Mouse (Mus musculus) CD4-positive, CD25-positive, alpha-beta regulatory T cell, adult 2 months (primary cell): ENCODE data around the gene Lgals2.

Experiments used
- DNase-seq: peaks from one replicate; pipeline ENCODE4 v3.0.0-alpha.2; 2012; ENCODE audit warnings: low read depth, low spot score

Gene Lgals2

DNA sequence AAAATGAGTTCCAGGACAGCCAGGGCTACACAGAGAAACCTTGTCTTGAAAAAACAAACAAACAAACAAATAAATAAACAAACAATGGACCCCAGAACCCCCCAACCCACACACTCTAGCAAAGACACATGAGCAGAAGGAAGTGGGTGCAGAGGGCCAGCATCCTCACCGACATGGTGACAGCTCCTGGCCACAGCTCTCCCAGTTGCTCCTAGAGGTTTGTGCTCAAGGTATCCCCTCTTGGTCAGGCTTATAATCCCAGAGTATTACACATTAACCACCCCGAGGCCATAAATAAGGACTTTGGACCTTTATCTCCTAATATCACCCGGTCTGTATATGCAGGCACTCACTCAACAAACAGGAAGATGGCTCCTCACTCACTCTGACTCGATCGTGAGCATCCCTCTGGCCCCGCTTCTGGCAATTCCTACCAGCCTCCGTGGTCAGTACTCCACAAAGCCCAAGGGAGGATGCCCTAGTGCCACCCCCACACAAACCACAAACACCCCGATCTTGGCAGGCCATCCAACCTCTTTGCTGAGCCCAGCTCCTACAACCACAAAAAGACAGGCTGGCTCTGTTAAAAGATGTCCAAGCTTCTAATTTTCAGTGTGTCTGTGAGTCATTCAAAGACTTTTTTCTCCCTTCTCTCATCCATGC, at the start of gene Lgals2:
Lgals2 (minus strand) TSS at position 227 of the 663 bp plus-strand sequence.
- DNase-seq: no peak

DNA sequence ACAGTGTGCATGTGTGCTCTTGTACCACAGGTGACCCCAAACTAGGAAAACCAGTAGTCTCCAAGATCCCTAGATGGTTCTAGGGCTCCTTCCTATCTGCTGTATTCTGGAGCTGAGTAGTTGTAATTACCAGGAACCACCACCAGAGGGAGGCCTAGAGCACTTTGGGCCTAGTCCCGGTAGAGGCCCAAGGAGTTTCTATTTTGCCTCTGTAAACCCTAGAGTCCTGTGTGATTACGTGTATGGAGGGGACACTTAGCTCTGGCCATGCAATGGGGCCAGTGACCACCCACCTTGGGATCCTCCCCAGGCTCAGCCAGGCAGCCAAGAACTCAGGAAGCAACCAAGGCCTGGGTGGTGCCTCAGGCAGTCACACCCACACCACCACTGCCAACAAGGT, 47.9 kb upstream of the Lgals2 start:
- DNase-seq: peak; percentile 89

DNA sequence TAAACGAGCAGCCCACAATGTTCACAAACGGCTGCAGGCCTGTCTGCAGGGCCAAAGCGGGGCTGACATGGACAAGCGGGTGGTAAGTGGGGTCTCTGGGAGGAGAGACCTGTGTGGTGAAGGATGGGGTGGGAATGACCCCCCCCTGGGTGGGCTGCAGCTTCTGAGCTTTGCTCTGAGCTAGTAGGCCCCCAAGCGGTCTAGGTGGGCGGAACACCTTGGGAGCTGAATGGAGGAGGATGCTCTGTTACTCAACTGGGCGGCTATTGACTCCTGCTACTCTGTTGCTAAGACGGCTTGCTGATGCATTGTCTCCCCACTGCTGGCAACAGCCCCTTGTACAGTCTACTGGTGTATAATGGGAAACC, 46.1 kb upstream of the Lgals2 start:
- peak; percentile 40 for DNase-seq

DNA sequence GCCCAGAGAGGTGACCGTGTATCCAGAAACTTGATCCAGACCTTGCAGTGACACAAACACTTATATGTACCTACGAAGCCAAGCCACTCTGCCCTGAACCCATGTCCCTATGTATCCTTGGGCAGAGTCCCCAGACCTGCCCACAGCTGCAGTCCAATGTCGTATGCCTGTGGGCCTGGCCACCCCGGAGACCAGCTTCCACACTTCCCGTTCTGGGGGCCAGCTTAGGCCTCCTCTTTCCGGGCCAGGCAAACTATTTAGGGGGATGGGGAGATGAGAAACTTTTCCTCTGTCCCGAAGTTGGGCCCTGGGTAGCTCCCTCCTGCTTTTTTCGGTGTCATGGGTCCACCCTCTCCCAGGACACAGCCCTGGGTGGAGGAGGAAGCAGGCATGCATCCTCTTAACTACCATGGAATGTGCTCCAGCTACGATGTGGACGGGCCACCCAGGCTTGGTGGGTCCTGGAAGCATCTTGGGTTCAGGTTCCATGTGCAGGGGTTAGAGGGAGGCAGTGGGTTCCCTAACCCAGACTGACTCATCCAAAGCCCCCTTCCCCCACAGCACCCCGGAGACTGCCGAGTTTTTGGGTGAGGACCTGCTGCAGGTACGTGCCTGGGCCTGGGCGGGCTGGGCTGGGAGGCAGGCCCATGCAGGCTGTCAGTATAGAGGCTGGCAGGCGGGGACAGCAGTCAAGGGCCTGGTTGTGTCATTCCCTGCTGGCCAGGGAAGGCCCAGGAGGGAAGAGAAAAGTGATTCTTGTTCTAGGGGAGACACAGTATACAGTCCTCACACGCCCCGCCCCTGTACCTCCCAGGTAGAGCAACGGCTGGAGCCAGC, 45.5 kb upstream of the Lgals2 start:
- no peak for DNase-seq

DNA sequence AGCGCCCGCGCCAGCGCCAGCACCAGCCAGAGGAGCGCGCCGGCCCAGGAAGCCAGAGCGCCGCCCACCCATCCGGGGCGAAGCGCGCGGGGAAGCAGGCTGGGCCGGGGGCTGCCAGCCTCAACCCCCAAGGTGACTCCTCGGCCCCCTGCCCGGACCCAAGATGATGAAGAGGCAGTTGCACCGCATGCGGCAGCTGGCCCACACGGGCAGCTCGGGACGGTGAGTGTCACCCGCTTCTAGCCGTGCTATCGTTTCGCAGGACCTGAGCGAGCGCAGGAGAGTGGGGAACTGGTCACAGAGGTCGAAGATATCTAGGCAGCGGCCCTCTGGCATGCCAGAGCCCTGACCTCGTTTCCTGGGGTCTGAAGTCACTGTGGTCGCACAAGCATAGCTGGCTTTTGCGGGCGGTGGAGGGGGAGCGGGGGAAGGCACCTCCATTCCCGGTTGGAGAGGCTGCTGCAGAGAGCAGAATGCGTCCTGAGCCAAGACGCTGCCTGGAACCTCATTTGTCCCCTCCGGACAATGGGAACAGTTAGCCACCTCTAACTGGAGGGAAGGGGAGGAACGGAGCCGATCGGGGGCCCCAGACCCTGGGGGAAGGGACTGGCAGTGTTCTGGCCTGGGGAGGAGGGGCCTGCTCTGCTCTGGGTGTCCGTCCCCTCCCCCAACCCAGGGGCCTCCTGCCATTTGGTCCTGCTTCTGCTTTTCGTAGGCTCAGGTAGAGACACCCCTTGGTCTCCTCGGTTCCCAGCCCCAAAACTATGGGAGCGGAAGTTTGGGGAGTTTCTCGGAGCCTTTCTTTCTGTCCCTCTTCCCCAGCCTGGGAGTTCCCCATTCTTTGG, 44.6 kb upstream of the Lgals2 start, which contains the start of gene Sh3bp1:
Sh3bp1 (plus strand) TSS at position 29 of the 845 bp plus-strand sequence.
- peak; percentile 84 for DNase-seq

DNA sequence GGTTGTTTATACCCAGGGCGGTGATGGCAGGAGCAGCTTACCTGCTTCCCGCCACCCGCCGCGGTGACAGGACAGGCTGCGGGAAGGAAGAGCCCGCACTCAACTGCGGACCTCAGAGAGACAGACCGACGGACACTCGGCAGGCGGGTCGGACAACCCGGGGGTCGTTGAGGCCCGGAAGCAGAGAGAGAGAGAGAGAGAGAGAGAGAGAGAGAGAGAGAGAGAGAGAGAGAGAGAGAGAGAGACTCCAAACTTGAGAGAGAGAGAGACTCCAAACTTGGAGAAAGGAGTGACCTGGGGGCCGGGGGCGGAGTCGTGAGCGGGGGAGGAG, 44.0 kb upstream of the Lgals2 start, which contains the start of gene Gm49510:
Gm49510 (plus strand) TSS at position 259 of the 331 bp plus-strand sequence.
- peak; percentile 41 for DNase-seq

DNA sequence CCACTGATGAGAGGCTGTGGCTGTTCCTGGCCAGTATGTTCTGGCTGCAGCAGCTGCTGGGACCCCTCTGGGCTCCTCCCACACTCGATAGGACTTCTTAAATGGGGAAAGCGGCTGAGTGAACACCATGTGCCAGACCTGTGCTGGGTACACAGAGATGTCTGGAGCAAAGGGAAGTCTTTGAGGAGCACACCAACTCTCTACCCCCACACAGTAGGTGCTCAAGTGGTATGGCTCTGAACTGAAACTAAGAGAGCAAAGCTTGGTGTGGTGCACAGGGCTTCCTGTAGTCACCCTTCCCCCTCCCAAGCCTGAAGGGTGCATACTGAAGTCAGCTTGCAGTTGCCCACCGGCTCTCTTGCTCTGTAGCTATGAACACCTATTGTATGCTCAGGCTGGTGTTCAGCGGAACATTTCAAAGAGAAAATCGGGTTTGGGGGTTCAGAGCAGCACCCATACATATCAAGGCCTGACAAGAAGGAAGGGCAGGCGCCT, 43.2 kb upstream of the Lgals2 start:
- peak; percentile 71 for DNase-seq

DNA sequence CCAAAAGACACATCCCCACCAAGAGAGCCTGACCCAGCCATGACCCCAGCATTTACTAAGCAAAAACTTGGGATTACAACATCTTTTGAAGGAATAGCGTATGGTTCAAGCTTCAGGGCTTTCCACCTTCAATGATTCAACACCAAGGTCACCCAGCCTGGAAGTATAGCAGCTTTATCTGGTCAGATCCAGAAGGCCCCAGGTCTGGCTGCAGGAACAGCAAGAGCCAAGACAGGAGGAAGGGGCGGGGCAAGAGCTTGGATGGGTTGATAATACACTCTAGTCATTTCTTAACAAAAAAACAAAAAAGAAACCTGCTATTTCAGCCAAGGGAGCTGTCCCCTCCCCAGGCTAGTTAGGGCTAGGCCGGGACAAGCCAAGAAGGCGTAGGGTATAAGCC, 42.2 kb upstream of the Lgals2 start:
- DNase-seq: no peak

DNA sequence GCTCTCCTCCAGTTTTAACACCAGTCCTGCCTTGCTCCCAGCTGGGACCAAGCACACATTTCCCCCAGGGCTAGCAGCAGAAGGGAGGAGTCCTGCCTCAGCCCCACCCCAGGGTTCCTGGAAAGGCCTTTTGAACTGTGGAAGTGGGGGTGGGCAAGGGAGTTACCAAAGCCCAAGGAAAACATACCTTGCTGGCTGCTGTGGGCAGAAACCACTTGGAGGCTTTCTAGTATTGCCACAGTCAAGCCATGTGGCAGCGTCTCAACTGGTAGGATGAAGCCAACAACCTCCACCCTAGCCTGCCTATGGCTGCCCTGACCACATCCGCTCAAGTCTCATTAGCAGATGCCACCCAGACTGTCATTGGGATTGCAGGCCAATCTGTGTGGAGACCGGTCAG, 40.8 kb upstream of the Lgals2 start:
- peak; percentile 71 for DNase-seq

DNA sequence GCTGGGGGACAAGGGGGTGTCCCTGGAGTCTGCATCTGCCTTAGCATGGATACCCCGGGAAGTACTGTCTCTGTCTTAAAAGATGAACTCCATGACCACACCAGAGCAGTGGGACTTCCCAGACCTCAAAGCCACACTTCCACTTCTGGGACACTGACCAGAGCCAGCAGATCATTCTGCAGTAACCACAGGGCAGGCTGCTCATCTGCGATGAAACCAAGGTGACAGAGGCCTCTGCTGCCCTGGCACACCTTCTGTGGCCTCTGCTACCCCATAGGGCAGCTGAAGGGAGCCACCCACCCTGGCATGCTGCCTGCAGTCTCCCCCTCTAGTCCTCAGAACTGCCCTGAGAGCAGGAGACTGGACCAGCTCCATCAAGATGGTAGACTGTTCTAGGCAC, 40.4 kb upstream of the Lgals2 start:
- DNase-seq: no peak

DNA sequence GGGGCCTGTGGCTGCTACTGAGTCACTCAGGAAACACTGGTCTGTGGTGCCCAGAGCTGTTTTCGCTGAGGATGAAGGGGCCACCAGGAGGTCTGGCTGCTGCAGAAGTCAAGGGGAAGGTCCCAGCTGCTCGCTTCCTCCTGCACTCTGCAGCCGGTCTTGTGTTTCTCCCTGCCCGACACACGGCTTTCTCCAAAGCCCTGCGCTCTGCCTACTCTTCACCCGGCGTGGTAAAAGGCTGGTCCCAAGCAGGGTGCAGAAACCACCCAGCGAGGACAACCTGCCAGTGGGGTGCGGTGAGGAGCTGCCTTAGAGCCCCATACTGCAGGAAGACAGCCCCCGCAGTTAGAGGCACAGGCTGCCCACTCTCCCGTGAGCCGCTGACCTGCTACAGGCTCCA, 39.4 kb upstream of the Lgals2 start:
- DNase-seq: peak; percentile 53

DNA sequence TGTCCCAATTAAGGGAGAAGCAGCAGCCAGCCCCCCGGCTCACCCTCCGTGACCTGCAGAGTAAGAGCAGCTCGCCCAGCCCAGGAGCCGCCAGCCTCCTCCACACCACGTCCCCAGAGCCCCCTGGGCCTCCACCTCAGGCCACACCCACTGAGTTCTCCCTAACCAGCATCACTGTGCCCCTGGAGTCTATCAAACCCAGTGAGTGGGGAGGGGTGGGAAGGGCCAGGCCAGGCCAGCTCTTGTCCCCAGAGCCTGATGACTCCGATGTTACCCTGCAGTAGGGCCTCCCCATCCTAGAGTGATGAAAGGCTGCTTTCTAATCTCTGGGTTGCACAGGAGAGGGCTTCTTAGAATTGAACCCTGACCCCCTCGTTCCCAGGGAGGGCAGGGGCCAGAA, 37.1 kb upstream of the Lgals2 start:
- DNase-seq: no peak

DNA sequence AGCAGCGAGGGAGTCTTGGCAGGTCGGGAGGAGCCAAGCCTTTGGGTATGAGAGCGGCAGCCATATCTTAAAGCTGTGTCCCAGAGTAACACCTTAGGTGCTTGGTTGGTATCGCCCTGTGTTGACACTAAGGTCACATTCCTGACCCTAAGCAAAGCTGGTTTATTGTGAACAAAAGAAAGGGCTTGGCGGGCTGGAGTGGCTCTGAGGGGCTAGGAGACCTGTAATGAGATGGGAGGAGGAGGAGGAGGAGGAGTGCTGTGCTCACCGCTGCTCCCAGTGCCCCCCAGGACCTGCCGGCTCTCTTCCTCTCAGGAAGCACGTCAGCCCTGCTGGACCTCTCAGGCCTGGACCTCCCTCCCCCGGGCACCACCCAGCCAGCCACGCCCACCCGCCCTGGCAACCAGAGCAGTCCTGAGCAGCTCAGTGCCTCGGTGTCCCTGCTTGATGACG, 34.1 kb upstream of the Lgals2 start:
- no peak for DNase-seq

DNA sequence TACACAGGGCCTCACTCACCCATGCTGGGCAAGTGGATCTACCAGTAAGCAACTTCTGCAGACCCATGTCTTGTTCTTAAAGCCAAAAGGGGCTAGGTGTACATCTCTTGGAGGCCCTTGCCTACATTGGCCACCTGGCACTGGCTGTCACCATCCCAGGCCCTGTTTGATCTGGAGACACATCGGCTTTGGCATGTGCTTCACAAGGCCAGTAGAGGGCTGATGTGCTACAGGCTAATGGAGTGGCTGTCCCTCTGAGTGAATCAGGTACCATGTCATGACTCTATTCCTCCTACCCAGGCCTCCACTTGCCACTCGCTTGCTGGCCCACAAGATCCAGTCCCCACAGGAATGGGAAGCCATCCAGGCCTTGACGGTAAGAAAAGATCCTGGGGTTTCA, 26.5 kb upstream of the Lgals2 start:
- DNase-seq: peak; percentile 28

DNA sequence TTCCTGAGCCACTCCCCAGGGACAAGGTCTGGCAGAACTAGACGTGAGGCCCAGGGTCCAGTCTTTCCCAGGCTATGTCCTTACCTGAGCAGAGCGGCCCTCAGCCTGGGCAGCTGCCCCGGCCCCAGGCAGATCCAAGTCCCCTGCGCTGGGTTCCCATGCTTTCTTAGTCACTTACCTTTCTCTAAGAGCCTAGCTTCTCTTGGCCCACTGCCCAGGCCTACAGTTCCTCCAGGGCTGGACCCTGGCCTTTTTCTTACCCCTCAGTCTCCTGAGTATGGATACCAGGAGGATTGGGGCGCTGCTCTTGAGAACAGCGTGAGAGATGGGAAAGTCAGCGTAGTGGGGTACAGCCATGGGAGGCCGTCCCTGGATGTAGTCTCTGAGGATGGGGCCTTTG, 25.1 kb upstream of the Lgals2 start:
- no peak for DNase-seq

DNA sequence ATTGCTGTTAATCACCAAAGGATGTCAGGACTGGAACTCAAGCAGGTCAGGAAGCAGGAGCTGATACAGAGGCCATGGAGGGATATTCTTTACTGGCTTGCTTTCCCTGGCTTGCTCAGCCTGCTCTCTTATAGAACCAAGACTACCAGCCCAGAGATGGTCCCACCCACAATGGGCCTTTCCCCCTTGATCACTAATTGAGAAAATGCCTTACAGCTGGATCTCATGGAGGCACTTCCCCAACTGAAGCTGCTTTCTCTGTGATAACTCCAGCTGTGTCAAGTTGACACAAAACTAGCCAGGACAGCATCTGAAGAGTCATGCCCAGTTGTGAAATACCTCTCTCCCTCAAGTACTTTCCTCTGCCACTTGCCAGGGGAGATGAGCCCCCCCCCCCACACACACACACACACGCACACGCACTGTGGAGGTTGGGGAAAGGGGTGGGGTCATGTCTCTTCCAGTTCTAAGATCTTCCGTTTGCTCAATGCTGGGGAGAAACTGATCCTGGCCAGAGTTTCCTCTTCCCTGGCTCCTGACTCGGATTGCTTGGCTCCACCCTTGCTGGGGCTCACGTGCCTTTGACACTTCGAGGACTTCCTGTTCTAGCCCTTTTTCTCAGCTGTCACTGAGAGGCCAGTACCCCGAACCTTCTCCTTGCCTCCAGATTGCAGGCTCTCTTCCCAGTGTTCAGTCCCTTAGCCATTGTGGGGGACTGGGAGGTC, 23.6 kb upstream of the Lgals2 start:
- peak; percentile 49 for DNase-seq

DNA sequence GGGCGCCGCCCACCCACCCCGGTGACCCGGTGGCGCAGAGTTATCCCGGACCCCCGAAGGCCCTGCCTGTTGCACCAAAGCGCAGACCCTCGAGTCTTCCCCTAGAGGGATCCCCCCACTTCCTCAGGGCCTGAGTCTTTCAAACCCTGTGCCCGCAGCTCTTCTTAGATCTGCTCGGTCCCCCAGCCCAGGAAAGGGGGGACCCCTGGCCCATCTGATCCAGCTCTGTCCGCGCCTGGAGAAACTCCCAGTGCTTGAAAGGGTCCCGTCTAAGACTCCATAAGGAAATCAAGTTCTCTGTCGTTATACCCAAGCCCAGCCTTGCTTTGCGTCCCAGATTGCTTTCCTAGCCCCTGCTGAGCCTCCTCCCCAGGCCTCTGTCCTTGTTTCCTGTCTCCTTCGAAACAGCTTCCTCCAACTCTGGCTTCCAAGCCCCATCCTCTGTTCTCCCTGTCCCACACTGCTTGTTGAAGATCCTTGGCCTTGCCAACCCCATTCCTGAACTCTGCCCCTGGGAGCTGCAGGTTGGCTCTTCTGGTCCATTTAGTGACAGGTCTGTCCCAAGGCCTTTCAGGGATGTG, 22.6 kb upstream of the Lgals2 start:
- no peak for DNase-seq

DNA sequence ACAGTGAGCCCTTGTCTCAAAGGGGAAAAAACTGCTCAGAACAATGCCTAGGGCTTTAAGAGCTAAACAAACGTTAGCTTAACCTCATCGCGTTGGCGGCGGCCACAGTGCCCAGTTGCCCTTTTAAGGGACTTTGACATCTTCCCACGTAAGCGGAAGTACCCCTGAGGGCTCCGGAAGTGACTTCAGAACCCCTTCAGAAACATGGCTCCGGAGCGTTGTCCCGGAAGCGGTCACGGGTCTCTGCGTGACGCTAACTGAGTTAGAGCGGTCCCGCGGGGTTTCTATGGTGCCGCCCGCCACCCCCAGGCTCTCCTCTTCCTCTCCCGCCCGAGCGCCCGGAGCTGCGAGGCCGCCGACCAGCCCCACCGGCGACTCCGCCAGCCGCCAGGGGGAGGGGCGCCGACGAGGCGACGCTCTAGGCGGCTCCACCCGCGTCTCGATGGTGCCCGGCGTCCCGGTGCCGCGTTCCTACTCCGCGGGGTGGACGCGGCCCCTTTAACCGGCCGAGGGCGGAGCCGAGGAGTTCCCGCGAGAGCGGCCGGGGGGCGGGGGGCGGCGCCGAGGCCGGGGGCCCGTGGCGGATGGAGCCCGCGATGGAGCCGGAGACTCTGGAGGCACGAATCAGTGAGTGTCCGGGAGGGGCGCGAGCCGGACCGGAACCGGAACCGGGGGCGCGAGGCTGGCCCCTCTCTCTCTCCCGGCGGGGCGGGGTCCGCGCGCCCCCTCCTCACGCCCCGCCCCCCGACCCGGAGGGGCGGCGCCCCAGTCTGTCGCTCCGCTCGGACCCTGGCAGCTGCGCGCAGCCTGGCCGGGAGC, 21.9 kb upstream of the Lgals2 start, which contains the start of gene Gga1:
Gga1 (plus strand) TSS at position 200 of the 819 bp plus-strand sequence.
- peak; percentile 97 for DNase-seq

DNA sequence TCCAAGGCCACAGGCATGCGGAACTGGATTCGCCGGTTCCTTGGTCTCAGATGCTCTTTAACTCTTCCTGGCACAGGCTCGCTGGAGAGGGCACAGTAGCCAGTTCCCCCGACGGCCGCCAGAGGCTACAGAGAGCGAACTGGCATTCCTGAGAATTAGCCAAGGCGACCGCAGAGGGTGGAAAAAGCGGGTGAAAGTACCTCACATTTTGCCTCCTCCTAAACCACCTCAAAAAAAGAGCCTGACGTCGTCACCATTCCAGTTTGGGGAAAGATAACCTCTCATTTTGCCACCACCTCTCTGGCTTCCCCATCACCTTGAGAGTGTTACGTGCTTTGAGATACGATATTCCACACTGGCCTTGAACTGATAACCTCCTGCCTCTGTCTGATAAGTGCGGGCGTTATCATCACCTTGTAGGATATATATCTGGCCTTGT, 20.9 kb upstream of the Lgals2 start:
- peak; percentile 74 for DNase-seq

DNA sequence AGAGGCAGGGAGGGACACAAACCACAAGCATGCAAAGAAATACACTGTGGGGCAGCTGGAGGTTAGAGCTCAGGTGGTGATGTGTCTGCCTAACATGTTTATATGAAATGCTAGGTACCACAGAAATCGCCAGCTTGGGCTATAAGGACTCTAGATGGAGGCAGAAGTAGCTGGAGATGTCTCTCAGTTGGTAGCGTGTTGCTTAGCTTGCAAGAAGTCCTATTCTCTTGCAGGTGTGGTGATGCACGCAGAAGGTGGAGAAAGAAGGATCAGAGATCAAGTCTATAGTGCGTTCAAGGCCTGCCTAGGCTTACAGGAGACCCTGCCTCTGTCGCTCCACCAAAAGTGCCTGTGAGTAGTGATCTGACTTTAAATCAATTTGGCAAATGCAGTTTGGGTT, 20.2 kb upstream of the Lgals2 start:
- DNase-seq: no peak
